Mouse (Mus musculus): ENCODE measurements around the gene Zic1.

The Zic1 gene

DNA sequence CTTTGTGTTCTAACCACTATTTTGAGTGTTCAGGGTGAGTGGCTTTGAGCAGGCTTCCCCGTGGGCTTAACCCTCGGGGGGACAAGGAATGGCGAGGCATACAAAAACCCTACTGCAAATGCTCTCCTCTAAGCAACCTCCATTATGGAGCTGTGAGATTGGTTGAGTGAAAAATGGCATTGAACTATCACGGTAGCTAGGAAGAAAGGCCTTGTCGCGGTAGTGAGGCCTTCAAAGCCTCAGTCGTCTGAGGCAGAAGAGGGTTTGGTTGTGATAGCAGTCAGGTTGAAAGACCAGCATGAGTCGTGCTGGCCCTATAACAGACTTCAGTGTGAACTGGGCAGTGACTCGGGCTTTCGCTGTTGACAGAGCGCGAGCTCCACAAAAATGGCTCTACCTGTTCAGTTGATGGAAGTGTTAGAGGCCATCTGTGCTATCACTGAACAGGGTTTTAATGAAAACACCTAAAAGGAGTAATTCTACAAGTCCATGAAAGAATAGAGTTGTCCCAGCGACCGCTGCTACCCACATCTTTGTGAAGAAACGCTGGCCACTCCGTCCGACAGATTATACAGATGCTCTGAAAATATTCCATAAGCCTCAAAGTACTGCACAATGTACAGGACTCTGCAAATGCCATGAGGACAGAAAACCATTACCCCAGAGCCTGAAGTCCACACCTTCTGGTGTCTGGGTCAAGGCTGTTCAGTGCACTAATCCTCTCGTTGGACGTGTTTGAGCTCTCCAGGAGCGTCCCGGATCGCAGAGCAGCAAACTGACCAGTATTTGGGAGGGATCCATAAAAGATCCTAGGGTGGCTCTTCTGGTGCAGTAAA, 11.0 kb downstream of the Zic1 start:
- DNase-seq (ENCODE audit: low read depth, low spot score), result peak; percentile 2

GRCm38 (mm10) chr9:91353551-91354433, 11.8 kb downstream of the Zic1 start:
- peak; percentile 18 for DNase-seq (ENCODE audit: low read depth, low spot score)

DNA sequence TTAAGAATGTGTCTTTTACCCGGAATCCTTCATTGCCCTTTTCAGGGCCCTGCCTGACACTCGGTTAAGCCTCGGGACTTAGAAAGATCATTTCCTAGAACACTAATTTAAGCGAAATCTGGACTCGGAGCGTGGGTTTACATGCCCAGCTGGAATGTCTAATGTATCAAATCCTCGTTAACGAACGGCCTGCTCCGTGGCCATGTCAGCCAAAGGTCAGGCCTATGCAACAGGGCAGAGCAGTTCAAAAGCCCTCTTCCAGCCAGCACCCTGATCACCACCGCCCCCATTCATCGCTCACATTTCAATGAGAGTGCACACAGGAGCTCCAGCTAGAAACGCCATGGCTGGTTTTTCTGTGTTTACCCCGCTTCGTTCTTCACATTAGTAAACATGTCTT, 12.8 kb downstream of the Zic1 start:
- peak; percentile 4 for DNase-seq (ENCODE audit: low read depth, low spot score)

DNA sequence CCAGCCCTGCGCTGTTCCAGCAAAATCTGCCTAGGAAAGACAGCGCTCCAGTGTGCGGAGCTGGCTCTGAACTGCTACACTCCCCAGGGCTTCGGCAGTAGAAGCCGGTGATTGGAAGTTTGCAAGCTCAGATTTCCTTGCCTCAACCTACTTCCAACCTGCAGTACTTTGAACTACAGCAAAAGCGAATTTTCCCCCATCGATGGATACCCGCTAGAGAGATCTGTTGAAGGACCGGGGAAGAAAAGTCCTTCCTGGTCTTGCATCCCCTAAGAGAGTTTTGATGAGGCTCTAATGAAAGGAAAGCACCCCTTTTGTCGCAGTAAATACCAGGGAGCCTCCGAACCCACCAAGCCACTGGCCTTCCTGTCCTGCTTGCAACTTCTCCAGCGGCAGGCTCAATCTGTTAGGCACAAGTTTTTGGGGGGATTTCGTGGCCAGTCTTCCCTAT, 13.6 kb downstream of the Zic1 start:
- peak; percentile 4 for DNase-seq (ENCODE audit: low read depth, low spot score)

GRCm38 (mm10) chr9:91351361-91351760, 14.2 kb downstream of the Zic1 start:
- DNase-seq (ENCODE audit: low read depth, low spot score), result no peak

GRCm38 (mm10) chr9:91350861-91351291, 14.7 kb downstream of the Zic1 start:
- no peak for DNase-seq (ENCODE audit: low read depth, low spot score)

- no peak for DNase-seq (ENCODE audit: low read depth, low spot score)
Measured at GRCm38 (mm10) chr9:91350211-91350791, 15.3 kb downstream of the Zic1 start.

GRCm38 (mm10) chr9:91348746-91349145, 16.9 kb downstream of the Zic1 start:
- DNase-seq (ENCODE audit: low read depth, low spot score), result no peak

DNA sequence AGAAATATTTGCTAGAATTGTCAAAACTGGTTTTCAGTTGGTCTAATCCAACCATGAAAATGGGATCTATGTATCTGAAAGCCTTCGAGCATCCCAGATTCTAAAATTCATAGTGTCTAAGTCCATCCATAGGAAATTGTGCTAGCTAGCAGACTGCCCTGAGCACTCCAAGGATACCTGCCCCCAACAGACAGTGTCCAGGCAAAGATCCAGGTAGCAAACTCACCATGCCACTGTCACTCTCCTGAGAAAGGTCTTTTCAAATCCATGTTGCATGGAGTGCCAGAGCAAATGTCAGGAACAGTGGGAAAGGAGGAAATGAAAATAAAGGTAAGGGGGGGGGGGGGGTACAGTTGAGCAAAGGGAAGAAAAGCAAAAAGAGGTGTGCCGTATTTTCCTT, 18.0 kb downstream of the Zic1 start:
- no peak for DNase-seq (ENCODE audit: low read depth, low spot score)
